Mouse (Mus musculus) thymus, postnatal 25 days (tissue): ENCODE data around the gene Haus8.
"Not testable (repeated sequence)": the region's sequence is repeated elsewhere in the genome, so short reads cannot be mapped to it uniquely, and the experiment has no call there.

Experiments used
- DNase-seq: peaks from one replicate; pipeline ENCODE4 v3.0.0; 2022

The Haus8 gene

DNA sequence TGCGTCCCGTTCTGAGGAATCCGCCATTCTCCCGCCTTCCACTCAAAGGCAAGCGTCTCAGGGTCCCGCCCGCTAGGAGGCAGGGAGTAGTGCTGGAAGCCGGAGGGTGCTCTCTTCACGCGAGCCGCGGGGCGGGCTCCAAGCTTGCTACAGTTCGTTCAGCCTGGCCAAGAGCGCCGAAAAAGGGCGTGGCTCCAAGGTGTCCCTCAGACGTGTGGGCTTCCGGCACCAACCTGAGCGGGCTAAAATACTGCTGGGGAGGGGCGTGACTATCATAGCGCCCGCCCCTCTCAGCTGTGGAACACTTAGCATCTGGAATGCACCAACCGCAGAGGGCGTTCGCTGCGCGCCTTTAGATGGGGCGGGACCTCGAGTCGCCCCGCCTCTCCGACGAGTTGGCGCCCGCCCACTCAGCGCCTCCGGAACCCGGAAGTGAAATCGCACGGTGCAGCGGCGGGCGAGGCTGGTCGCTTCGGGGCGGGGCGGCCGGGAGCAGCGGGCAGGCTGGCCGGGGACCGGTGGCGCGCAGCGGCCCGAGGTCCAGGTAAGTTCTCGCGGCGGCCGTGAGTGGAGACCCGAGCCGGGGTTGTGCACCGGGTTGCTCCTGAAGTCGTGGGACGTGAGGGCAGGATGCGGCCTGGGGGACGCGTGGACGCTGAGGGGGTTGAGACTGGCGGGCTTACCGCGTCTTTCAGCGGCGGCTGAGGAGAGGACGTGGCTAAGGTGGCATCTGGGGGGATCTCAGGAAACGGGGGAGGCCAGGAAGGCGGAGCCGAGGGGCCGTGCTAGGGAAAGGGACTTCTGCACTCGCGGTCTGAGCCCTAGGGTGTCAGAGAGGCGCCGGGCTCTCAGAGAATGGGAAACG, at the start of gene Haus8, which contains the start of gene Myo9b:
Haus8 (minus strand) TSS at position 649 of the 865 bp plus-strand sequence.
Myo9b (plus strand) TSS at position 429 of the 865 bp plus-strand sequence.
- peak; percentile 99 for DNase-seq

DNA sequence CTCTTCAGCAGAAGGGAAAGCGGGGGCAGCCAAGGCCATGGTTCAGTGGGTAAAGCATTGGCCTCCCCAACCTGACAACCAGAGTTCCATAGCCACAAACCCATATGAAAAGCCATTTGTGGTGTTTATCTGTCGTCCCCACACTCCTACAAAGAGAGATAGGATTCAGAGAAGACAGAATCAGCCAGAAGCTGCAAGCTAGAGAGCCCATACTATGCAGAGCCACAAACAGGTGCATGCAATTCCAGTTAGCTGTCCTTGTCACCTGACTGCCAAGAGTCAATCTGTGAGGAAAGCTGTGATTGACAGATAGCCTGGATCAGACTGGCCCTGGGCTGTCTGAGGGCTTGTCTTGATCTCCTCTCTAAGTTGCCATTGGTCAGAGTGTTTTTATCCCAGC, 47.0 kb upstream of the Haus8 start:
- DNase-seq, result not testable (repeated sequence)

DNA sequence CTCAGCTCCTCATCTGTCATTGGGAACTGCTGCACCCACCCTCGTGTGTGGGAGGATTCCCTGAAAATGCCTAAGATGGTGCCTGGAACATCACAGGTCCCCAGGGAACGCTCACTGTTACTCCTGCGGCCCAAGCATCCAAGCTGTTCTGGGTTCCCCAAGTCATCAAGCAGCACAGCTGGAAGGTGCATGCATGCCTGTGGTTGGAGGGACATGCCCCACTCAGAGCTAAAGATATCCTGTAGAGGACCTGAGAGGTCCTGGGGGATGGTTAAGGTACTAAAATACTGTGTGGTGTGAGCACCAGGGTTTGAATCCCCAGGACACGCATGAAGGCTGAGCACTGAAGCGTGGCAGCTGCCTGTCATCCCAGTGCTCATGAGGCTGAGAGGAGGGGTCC, 45.9 kb upstream of the Haus8 start:
- DNase-seq, result not testable (repeated sequence)

DNA sequence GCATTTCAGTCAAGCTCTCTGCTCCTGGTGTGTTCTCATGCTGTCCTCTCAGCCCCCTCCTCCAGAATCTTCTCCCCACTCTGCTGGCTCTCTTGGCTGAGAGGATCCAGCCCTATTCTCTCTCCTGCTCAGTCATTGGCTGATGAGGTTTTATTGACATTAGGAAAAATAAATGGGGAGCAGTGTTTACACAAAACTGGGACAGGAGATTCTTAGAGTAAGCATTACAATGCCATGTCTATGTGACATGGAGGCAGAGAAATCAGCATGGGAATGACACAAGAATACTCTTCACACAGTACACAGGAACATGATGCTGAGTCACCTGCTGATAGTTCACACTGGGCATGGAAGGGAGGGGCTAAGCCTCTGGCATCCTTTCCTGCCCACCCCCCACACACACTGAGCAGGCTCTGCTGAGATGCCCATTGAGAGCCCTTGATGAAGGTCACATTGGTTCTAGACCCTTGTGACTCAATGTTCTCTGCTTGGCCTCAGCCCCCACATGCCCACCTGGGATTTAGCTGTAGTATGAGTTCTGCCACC, 43.8 kb upstream of the Haus8 start:
- DNase-seq, result no peak

DNA sequence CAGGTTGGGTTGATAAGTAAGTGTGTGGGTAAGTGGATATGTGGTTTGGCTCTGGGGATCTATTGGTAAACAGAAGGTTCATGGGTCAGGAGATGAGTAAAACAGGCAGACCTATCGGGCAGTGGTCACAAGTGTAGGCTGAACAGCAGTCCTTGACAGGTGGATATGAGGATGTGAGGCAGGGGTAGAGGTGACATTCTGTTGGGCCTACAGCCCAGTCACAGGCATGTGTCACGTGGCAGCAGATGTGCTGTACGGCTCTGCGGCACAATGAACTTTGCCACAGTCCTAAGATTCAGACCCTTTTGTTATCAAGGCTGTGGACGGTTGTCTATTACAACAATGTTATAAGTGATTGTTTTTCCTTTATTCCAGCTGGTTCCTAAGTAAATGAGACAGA, 43.2 kb upstream of the Haus8 start:
- no peak for DNase-seq

DNA sequence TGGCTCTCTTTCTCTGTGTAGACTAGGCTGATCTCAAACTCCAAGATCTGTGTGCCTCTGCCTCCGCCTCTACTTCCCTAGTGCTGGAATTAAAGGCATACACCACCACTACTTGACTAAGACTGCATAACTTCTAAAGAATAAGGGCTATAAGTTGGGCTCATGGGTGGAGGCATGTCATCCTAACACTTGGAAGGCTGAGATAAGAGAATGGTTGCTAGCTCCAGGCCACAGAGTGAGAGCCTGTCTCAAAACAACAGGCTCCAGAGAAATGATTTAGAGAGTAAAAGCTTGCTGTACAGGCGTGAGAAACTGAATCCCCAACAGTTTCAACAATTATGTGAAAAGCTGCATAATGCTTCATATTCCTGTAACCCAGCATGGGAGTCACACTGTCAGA, 41.2 kb upstream of the Haus8 start:
- DNase-seq, result no peak

DNA sequence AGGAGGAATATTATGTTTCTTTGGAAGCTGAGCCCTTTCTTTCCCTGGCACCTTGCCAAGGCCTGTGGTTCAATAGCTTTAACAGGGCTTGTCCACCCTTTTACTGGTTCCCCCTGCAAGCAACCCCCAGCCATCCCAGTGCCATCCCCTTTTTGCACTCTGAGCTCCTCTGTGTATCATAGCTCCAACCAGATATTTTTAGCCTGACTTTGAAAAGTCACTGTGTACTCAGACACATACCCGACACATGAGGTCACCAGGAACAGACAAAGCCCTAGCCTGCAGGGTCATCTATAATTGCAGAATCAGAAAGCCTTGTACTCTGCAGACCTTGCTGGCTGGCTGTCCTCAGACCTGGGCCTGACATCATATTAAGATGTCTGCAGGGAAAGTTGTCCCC, 40.0 kb upstream of the Haus8 start:
- no peak for DNase-seq

DNA sequence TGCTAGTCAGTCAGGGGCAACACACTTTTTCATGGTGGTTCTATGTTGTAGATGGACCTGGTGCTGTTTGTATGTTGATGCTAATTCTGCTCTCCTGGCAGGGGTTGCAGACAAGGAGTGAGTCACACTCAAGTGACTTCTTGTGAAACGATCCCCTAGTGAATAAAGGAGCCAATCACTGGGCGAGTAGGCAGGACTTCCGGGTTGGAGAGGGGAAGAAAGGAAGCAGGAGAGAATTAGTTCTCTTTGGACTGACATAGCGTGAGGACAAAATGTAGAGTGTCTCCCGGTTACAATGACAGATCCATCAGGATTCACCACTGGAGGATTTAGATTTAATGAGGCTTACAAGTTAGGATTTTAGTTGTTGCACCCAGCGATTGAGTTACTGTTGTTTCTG, 37.7 kb upstream of the Haus8 start:
- no peak for DNase-seq

DNA sequence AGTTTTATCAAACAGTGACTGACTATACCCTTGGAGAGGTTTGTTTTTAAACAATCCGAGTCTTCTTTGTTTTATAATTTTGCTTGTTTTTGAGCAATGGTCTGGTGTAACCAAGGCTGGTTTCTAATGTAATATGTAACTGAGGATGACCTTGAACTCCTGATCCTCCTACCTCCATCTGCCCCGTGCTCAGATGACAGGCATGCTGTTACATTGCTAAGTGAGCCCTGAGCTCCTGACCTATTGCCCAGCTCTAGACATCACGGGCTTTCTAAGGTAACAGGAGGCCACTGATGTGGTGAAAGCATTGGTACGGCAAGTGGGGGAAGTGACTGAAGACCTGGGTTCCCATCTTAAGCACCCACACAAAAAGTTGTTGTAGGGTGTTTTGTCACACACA, 35.2 kb upstream of the Haus8 start:
- DNase-seq, result no peak

DNA sequence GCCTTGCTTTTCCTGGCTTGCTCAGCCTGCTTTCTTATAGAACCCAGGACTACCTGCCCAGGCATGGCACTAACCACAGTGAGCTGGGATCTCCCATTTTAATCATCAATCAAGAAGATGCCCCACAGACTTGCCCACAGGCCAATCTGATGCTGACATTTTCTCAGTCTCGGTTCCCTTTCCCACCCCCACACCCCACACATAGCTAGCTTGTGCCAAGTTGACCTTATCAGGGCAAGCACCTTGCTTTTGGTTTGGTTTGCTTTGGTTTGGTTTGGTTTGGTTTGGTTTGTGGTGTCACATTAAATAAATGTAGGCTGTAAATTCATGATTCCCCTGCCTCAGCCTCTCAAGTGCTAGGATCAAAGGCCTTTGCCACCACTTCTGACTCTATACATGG, 34.6 kb upstream of the Haus8 start:
- DNase-seq, result no peak

DNA sequence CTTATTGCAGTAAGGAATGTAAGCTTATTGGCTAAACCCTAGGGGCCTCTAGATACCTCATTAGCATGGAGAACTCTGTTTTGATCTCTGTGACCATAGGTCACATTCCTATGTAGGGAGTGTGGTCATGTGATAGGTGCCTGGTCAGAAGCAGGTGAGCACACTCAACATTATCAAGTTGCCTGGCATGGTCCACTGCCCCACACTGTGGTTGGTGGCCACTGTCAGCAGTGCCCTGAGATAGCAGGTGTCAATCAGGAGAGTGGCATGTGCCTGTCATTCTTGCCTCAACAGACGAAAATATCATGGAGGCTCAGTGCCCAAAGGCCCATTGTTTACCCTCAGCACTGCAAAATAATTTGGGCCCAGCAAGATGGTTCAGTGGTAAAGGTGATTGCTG, 33.3 kb upstream of the Haus8 start:
- no peak for DNase-seq

DNA sequence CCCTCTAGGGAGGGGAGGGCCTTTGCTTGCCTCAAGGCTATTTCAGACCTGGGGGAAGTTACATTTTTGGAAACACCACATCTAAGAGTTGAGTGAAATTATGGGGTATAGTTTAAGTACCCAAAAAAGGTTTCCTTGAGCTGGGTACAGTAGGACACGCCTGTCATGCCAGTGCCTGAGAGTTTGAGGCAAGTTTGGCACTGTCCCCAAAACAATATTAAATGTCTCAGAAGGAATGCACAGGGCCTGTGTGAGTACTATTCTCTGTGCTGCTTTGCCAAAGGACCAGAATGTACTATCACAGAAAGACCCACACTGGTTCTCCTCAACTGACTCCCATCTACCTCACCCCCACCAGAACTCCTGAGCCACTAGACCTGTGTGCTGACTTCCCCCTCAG, 30.9 kb upstream of the Haus8 start:
- no peak for DNase-seq

DNA sequence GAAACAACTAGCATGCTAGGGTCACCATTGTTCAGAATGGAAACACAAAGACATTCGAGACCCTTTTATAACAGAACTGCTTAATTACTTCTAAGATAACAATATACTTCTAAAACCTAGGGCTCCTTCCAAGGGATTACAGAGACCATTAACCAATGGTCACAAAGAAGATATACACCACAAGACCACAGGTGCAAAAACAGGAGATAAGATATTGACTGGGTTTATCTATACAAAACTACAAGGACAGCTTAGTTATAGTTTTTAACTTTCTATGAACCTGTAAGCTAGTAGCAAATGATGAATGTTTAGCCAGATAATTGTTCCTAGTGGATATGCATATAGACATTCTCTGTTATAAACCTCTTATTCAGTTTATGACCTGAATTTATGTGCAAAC, 30.1 kb upstream of the Haus8 start:
- DNase-seq, result no peak

DNA sequence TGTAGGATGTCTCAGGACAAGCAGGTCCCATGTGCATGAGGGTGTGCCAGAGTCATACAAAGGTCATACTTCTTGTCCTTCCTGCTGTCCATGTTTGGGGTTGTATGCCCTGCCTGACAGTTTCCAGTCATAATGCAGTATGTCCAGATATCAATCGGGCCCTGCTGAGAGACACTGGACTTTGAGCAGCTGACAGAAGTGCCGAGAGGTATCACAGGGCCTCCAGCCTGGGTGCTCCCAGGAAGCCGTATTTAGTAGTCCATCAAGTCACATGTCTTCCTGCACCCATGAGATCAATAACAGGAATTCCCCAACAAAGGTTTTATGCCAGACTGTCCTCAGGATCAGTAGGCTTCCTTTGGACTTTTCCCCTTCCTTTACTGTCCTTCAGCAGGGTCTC, 27.0 kb upstream of the Haus8 start:
- DNase-seq, result no peak

DNA sequence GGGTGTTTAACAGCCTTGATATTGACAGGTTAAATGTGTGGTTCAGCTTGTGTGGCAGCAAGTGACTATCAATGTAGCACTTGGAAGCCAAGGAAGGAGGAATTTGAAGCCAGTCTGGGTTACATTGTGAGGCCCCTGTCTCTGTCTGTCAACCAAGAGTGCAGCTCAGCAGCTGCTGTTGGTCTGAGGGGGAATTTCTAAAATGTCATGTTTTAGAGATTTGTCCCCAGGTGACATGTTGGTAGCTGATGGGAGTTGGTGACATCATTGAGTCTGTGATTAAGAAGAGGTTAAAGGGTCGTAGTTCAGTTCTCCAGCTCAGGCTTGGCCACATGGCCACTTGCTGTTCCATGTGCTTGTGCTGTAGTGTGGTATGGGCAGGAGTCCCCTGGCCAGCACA, 24.7 kb upstream of the Haus8 start:
- no peak for DNase-seq

DNA sequence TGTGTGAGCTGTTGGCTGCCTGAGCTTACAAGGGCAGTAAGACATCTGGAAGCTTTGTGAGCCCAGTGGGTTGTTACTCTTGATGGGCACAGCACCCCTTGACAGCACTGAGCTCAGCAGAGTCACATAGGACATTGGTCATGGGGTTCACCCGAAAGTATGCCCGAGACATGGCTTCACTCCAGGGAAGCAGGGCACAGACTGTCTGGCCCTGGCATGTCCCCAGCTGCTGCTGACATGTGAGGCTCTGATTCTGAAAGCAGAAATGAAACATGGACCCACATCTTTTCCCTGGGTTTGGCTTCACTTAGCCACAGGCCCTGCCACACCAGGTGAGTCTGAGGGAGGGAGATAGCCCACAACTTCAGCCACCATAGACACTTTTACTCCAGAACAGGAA, 24.1 kb upstream of the Haus8 start:
- DNase-seq, result no peak

DNA sequence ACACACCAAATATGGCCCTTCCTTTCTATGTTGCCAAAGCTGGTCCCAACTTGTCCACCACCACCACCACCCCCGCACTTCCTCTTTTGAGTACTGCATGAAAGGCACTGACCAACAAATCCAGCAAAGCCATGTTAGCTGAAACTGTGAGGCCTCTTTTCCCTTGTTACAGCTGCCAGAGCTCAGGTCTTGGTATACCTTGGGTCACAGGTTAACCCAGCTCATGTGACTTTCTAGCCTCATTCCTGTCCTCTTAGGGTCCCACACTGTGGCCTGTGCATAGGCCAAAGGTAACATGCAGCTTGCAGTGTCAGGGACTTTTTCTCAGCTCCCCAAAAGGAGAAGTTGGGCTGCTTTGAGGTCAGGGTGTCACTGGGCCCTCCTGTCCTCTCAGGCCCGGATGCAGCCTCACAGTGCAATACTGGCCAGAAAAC, 23.5 kb upstream of the Haus8 start:
- DNase-seq, result no peak

DNA sequence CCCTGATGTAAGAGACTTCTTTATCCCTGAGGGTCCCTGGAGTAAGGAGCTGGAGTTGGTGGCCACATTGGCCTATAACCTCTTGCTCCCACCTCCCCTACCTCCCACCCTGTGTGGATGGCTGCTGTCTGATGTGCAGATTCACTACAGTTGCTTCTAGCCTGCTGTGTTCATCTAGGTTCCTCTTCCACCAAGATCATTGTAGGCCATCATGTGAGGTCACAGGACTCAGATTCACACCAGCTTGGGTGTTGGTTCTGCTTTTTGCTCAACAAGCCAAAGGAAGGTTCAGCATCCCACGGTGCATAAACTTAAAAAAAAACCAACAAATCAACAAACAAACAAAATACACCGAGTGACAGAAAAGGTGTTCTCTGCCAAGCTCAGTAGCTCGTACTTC, 21.2 kb upstream of the Haus8 start:
- not testable (repeated sequence) for DNase-seq

DNA sequence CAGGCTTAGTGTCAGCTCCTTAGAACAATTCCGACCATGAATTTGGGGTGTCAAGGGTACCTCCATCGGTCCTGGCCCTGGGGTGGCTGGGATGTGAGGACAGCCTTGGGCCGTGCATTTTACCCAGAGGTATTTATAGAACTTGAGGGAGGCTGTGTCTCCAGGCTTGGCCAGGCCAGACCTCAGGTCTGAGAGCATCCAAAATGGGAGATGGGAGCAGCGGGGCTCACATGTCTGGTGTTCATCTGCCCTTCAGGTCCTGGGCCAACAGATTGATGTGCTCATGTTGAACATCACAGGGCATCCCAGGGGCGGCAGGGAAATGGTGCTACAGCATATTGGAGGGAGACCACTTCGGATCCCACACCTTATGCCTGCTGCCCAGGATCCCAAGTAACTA, 18.6 kb upstream of the Haus8 start:
- DNase-seq, result no peak

DNA sequence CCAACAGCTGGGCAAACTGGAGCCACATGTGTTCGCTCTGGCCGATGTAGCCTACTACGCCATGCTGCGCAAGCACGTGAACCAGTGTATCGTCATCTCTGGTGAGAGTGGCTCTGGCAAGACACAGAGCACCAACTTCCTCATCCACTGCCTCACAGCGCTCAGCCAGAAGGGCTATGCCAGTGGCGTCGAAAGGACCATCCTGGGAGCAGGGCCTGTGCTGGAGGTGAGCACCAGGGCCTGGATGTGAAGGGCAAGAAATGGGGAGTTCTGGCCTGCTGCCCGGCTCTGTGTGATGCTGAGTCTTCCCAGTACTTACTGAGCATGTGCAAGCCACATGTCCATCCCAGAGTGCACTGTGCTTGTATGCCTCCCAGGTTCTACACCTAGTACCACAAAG, 18.2 kb upstream of the Haus8 start:
- no peak for DNase-seq

DNA sequence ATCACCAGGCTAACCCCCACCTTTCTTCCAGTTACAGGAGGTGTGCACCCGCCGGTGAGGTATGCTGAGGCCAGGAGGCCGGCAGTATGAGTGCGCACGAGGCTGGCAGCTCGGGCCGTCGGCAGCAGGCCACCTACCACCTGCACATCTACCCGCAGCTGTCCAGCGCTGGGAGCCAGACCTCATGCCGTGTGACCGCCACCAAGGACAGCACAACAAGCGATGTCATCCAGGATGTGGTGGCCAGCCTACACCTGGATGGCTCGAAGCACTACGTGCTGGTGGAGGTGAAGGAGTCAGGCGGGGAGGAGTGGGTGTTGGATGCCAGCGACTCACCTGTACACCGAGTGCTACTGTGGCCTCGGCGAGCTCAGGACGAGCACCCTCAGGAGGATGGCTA, 17.5 kb upstream of the Haus8 start:
- no peak for DNase-seq

DNA sequence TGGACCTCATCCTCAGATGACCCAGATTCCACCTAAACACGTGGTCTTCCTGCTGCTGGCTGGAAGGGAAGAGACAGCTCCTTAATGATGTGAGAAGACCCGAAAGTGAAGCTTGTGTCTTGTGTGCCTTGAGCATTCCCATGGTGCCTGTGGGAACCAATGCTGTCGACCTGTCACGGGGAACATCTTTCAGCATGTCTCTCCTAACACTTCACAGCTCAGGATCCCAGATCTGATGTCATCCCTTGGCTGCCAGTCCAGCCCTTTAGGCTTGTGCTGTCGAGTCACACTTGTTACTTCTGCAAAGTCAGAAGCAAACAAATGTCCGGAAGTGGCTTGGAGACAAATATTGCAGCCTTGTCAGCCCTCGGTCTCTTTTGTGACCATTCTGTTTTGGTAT, 16.4 kb upstream of the Haus8 start:
- no peak for DNase-seq

DNA sequence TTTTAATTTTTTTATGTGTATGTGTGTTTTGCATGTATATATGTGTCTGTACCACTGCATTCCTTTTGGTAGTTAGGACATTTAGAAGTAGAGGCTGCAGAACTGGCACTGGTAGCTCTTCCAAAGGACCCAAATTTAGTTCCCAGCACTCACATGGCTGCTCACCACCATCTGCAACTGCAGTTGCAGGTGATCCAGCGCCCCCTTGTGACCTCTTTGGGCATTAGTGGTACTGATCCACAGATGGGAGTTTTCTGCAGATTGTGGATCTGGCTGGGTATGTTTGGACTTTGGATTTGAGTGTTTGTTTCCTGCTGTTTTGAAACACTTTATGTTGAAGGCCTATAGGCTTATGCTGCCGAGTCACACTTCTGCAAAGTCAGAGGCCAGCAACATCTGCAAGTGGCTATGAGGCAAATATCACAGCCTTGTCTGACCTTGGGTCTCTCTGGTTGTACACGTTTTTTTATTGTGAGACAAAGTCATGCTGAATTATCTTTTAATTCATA, 15.8 kb upstream of the Haus8 start:
- DNase-seq, result no peak

DNA sequence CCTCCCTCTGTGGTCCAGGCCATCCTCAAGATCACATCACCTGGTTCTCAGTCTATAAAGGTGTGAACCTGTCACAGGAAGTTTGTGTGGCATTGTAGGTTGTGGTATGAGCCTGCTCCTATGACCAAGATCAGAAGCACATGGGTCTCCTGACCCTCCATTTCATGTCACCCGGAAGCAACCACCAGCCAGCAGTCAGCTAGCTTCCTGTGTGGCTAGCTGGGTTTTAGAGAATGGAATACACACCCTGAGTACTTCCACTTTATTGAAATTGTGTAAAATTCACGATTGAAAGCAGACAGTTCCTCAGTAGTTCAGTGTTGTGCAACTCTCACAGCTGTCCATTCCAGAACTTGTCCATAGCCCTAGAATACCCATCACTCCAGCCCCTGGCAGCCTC, 13.5 kb upstream of the Haus8 start:
- DNase-seq, result not testable (repeated sequence)

DNA sequence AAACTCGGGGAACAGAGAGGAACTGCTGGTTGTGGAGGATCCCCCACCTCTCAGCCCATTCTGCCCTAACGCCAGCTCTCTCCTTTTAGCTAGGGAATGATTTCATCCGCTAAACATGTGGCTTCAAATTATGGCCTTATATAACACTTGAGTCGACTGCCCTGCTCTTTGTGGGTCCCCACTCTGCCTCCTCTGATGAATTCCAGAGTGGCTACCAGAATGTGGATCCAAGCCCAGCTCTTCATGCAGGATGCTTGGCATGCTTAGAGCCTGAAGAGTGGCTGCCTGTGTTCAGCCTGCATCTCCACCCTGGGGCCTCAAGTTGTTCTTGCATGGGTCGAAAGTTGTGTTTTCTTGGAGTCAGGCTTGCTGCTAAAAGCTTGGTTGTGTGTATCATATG, 9.9 kb upstream of the Haus8 start:
- DNase-seq, result no peak
